Comparison of ENCODE assay signal across 19 mouse cellular contexts in the genomic region with DNA sequence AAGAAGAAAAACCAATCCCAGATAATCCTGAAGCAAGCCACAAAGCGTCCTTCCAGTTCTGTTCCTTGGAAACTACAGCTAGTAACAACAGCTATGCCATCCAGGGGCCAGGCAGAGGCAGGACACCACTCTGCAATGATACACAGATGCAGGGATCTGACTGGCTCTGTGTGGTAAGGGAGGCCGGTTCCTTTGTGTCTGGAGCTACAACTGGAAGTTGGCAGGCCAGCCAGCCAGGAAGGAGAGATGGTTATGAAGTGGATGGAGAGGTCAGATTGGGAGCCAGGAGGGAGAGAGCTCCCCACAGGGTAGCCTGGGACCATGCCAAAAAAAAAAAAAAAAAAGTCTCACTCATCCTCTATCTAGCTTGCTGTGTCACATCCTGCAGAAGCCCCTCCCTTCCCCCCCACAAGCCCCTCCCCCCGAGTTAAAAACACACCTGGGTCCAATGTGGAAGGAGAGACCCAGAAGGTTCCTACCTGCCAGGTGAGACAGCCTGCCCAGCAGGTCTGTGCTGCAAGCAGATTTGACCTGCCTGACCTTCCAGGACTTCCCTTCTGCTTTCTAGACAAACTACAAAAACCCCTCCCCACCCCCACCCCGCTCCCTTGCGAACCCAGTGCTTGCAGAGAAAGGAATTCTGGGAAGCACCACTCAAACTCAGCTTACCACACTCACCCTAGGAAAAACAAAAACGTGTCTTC. TPM values are rescaled to one million over a fixed set of nuclear protein-coding genes. Genes with fewer than 3 reads are reported as not detected.
"Had no signal": no experiment of that assay in that cellular context is flagged by ENCODE, and none has a peak within 500 bp of the region (broad histone marks: within the 10 kb centered on the region; RNA-seq: fewer than 3 reads in every experiment).

No protein-coding gene starts in this region.

- H3K27me3 ChIP-seq: limb, embryonic 15.5 days; neural tube, embryonic 13.5 days had no signal

- H3K4me2 ChIP-seq: limb, embryonic 15.5 days; liver, embryonic 12.5 days; midbrain, embryonic 11.5 days; neural tube, embryonic 13.5 days had no signal

- ATAC-seq: liver, embryonic 12.5 days; midbrain, embryonic 16.5 days had no signal

- H3K4me3 ChIP-seq: layer of hippocampus, adult 2 months; limb, embryonic 15.5 days; liver, embryonic 12.5 days; megakaryocyte, embryonic 14.5 days; neural tube, embryonic 13.5 days had no signal

- H3K4me1 ChIP-seq: liver, embryonic 12.5 days had no signal

- DNase-seq: kidney, postnatal 10 days; kidney, postnatal 4 days; lung, postnatal 4 days; right cerebral cortex, postnatal 4 days; spleen, adult 18-20 months; thymus, adult 2 months; thymus, postnatal 25 days had no signal

- H3K9me3 ChIP-seq: limb, embryonic 15.5 days; liver, embryonic 12.5 days; neural tube, embryonic 13.5 days had no signal

- H3K27ac ChIP-seq: layer of hippocampus, adult 2 months; limb, embryonic 15.5 days; liver, embryonic 12.5 days; neural tube, embryonic 13.5 days had no signal

- H3K36me3 ChIP-seq: limb, embryonic 15.5 days; liver, embryonic 12.5 days; neural tube, embryonic 13.5 days had no signal

- H3K9ac ChIP-seq: limb, embryonic 15.5 days; liver, embryonic 12.5 days; neural tube, embryonic 13.5 days had no signal

RNA-seq across cellular contexts. Expression of gene Pla2g2d, which starts 21.1 kb away (rescaled TPM):
- polyA plus RNA-seq: kidney, embryonic 14.5 days; limb, embryonic 11.5 days; liver, embryonic 16.5 days; lung, embryonic 16.5 days had no signal

RNA-seq across cellular contexts. Expression of gene Pla2g2f, which starts 39.2 kb away (rescaled TPM):
- polyA plus RNA-seq: kidney, embryonic 14.5 days; liver, embryonic 12.5 days; liver, embryonic 16.5 days; lung, embryonic 16.5 days; midbrain, embryonic 16.5 days; neural tube, embryonic 13.5 days; urinary bladder, adult 2 months had no signal
